Mouse (Mus musculus) hindbrain, embryonic 13.5 days (tissue): ENCODE measurements around the gene Nrxn2. TPM values are rescaled to one million over a fixed set of nuclear protein-coding genes. Genes with fewer than 3 reads are reported as not detected.

Source experiments
- ATAC-seq: fragments of 200-750 bp; cut with Nextera tagmentation; 2 replicates; pipeline ENCODE4 v1.8.0; 2017; ENCODE audit warnings: moderate TSS enrichment; ENCODE audit not compliant: low FRiP score
- H3K27ac ChIP-seq: fragments of 300-500 bp; sonication (generic); 2 replicates; pipeline ENCODE4 v1.5.1; 2015; ENCODE audit warnings: inconsistent platforms, mild to moderate bottlenecking, moderate library complexity
- H3K27me3 ChIP-seq: fragments of 300-500 bp; sonication (generic); 2 replicates; pipeline ENCODE4 v1.6.1; 2015; ENCODE audit warnings: mild to moderate bottlenecking, inconsistent platforms
- H3K36me3 ChIP-seq: fragments of 300-500 bp; sonication (generic); 2 replicates; pipeline ENCODE4 v1.6.1; 2015; ENCODE audit warnings: mild to moderate bottlenecking, inconsistent platforms
- H3K4me1 ChIP-seq: fragments of 300-500 bp; sonication (generic); replicated peaks from 2 replicates; pipeline ENCODE4 v1.6.1; 2015; ENCODE audit warnings: inconsistent platforms
- H3K4me2 ChIP-seq: fragments of 300-500 bp; sonication (generic); 2 replicates; pipeline ENCODE4 v1.6.1; 2015; ENCODE audit warnings: inconsistent platforms, mild to moderate bottlenecking, moderate library complexity
- H3K4me3 ChIP-seq: fragments of 300-500 bp; sonication (generic); 2 replicates; pipeline ENCODE4 v1.5.1; 2015; ENCODE audit warnings: mild to moderate bottlenecking, inconsistent platforms
- H3K9ac ChIP-seq: fragments of 300-500 bp; sonication (generic); 2 replicates; pipeline ENCODE4 v1.6.1; 2015; ENCODE audit warnings: mild to moderate bottlenecking, inconsistent platforms
- H3K9me3 ChIP-seq: fragments of 300-500 bp; sonication (generic); 2 replicates; pipeline ENCODE4 v1.6.1; 2016; ENCODE audit warnings: inconsistent platforms
- WGBS: fragments of 180-500 bp; shearing (Covaris S2); methylation state at CpG from one replicate; pipeline ENCODE4 v1.1.7; 2015; 5-methylcytosine and 5-hydroxymethylcytosine counted together
- polyA plus RNA-seq: library from polyadenylated mRNA; unstranded; fragments of >200 nt; fragmentation: Nextera tagmentation; extraction: Ambion mirVana; gene quantifications from 2 replicates; pipeline ENCODE4 v1.2.1, GENCODE M21; 2015

Gene Nrxn2
- polyA plus RNA-seq, 1 experiment from 2014 or later, result 23.5 TPM

DNA sequence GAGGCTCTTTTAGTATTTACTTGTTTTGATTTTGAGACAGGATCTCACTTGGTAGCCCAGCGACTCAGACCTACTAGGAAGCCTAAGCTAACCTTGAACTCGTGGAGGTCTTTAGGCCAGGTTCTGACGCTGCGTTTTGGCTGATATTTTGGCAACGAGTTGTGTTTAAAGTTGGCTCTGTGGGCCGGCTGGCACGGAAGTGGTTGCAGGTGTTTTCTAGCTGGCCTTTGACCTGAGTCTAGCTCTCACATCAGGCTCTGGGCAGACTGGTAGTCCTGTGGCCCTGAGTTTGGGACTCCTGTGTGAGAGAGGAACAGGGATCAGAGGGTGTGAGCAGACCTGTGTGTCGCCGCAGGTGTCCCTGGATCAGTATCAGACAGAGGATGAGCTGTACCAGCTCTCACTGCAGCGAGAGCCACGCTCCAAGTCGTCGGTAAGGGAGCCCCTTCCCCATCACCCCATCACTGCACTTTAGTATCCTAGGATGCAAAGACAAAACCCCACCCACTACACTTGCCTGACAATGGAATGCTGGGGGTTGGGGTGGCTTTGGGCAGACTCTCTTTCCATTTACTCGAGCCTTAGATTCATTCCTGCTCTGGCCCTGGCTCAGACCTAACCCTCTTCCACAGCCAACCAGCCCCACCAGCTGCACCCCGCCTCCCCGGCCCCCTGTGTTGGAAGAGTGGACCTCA, 10.6 kb upstream of the Nrxn2 start:
- H3K36me3 ChIP-seq, result no peaks in the 10 kb centered on the region
- H3K4me1 ChIP-seq, result peaks cover 12% of the 10 kb centered on the region
- WGBS, result 51% methylated on average over 16 of the region's 16 CpGs
- ATAC-seq, result no peak
- no peak overlapping the region for H3K27ac ChIP-seq
- H3K4me2 ChIP-seq, result no peak overlapping the region
- no peak overlapping the region for H3K4me3 ChIP-seq
- H3K9ac ChIP-seq, result no peak overlapping the region
- peaks cover 10% of the 10 kb centered on the region; the same call in 1 of the 2 replicates for H3K27me3 ChIP-seq
- no peaks in the 10 kb centered on the region for H3K9me3 ChIP-seq

GRCm38 (mm10) chr19:6408749-6409148, 9.8 kb upstream of the Nrxn2 start:
- 78% methylated on average over 8 of the region's 8 CpGs for WGBS
- no peaks in the 10 kb centered on the region for H3K9me3 ChIP-seq
- H3K36me3 ChIP-seq, result no peaks in the 10 kb centered on the region
- no peak overlapping the region for H3K4me3 ChIP-seq
- H3K4me1 ChIP-seq, result peaks cover 6% of the 10 kb centered on the region; the same call in 1 of the 2 replicates
- 0 out of 2 replicates have a peak, but pooled peaks cover 6% of the 10 kb centered on the region for H3K27me3 ChIP-seq
- ATAC-seq, result no peak
- H3K9ac ChIP-seq, result no peak overlapping the region
- H3K27ac ChIP-seq, result no peak overlapping the region
- H3K4me2 ChIP-seq, result no peak overlapping the region

DNA sequence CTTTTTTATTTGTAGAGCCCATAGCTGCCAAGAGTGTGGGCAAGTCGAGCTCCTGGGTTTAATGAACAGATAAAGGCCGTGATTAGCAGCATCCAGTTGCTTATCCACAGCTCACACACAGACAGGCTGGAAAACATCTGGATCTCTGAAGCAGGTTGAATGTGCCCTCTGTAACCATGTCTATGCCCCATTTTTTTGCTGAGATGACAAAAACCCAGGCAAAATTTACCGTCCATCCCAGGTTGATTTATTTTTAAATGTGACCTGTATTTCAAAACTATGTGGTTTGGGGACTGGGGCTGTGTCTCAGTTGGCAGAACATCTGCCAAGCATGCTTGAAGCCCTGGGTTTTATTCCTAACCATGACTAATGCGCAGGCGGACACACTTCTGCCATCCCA, 9.4 kb upstream of the Nrxn2 start:
- 78% methylated on average over 5 of the region's 5 CpGs for WGBS
- Histone ChIP-seq H3K4me3 (no peak overlapping the region), H3K27me3 (0 out of 2 replicates have a peak, but pooled peaks cover 6% of the 10 kb centered on the region), H3K9me3 (no peaks in the 10 kb centered on the region), H3K27ac (no peak overlapping the region), H3K4me2 (no peak overlapping the region), H3K4me1 (0 out of 2 replicates have a peak, but pooled peaks cover 4% of the 10 kb centered on the region), H3K9ac (no peak overlapping the region), H3K36me3 (no peaks in the 10 kb centered on the region)
- no peak for ATAC-seq

DNA sequence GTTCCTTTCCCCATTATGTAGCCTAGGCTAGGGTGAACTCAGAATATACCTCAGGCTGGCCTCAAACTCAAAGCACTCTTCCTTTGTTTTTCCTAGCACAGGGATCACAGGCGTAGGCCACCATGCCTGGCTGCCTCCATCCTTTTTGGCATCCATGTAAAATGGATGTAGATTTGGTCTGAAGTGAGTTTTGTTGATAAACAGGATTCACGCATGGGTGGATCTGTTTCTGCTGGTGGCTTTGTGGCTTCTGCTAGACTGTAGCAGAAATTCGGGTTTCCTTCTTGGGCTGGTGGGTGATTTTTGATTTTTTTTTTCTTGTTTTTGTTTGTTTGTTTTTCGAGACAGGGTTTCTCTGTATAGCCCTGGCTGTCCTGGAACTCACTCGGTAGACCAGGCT, 8.6 kb upstream of the Nrxn2 start:
- H3K4me2 ChIP-seq, result no peak overlapping the region
- no peak overlapping the region for H3K4me3 ChIP-seq
- no peak overlapping the region for H3K9ac ChIP-seq
- no peak overlapping the region for H3K27ac ChIP-seq
- no peak for ATAC-seq
- no peaks in the 10 kb centered on the region for H3K9me3 ChIP-seq
- WGBS, result 78% methylated on average over 5 of the region's 5 CpGs
- H3K4me1 ChIP-seq, result peaks cover 10% of the 10 kb centered on the region
- H3K27me3 ChIP-seq, result 0 out of 2 replicates have a peak, but pooled peaks cover 6% of the 10 kb centered on the region
- no peaks in the 10 kb centered on the region for H3K36me3 ChIP-seq

- Histone ChIP-seq H3K9ac (no peak overlapping the region), H3K9me3 (no peaks in the 10 kb centered on the region), H3K4me1 (peaks cover 39% of the 10 kb centered on the region), H3K27me3 (no peaks in the 10 kb centered on the region), H3K27ac (no peak overlapping the region), H3K4me3 (no peak overlapping the region), H3K4me2 (no peak overlapping the region), H3K36me3 (no peaks in the 10 kb centered on the region)
- no peak for ATAC-seq
- 74% methylated on average over 14 of the region's 14 CpGs for WGBS
Measured at GRCm38 (mm10) chr19:6412798-6413197, 5.7 kb upstream of the Nrxn2 start.

DNA sequence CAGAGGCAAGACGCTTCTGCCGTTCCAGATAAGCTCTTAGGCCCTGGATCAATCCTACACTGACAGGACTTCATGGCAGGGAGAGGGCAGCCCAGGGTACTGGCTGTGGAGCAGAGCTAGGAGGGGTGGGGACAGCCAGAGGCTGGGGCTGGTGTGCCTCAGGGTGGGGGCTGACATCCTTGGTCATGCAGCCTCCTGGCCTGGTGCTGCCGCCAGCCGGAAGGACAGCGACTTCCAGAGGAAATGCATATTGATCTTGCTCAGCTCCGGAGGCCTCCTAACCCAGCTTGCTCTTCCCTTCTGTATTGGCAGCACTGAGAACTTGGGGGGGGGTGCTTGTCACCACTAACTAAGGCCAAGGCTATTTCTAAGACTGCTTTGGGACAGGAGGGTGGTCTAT, 3.1 kb upstream of the Nrxn2 start:
- no peak overlapping the region for H3K4me3 ChIP-seq
- 29% methylated on average over 6 of the region's 6 CpGs for WGBS
- peak overlapping the region; percentile 27; the same call in 1 of the 2 replicates for H3K4me2 ChIP-seq

GRCm38 (mm10) chr19:6416124-6416770, 2.3 kb upstream of the Nrxn2 start:
- peak overlapping the region; percentile 27 for H3K4me2 ChIP-seq
- peaks cover 8% of the 10 kb centered on the region; the same call in 1 of the 2 replicates for H3K27me3 ChIP-seq
- peaks cover 60% of the 10 kb centered on the region for H3K4me1 ChIP-seq
- H3K9ac ChIP-seq, result peak overlapping the region; percentile 90
- ATAC-seq, result peak; percentile 22
- H3K36me3 ChIP-seq, result no peaks in the 10 kb centered on the region
- H3K9me3 ChIP-seq, result no peaks in the 10 kb centered on the region
- peak overlapping the region; percentile 97 for H3K27ac ChIP-seq
- no peak overlapping the region for H3K4me3 ChIP-seq
- 4% methylated on average over 9 of the region's 9 CpGs for WGBS

More for the DNA sequence above, 3.1 kb upstream of the Nrxn2 start:
- Histone ChIP-seq H3K9me3 (no peaks in the 10 kb centered on the region), H3K4me1 (peaks cover 52% of the 10 kb centered on the region), H3K27ac (peak overlapping the region; percentile 97), H3K27me3 (0 out of 2 replicates have a peak, but pooled peaks cover under 1% of the 10 kb centered on the region), H3K9ac (peak overlapping the region; percentile 90), H3K36me3 (no peaks in the 10 kb centered on the region)
- ATAC-seq, result no peak

- H3K9ac ChIP-seq, result peak overlapping the region; percentile 90
- ATAC-seq, result no peak
- peak overlapping the region; percentile 97 for H3K27ac ChIP-seq
- H3K4me1 ChIP-seq, result peaks cover 69% of the 10 kb centered on the region
- H3K27me3 ChIP-seq, result peaks cover 10% of the 10 kb centered on the region; the same call in 1 of the 2 replicates
- H3K4me2 ChIP-seq, result peak overlapping the region; percentile 83
- H3K4me3 ChIP-seq, result no peak overlapping the region
- H3K9me3 ChIP-seq, result no peaks in the 10 kb centered on the region
- no peaks in the 10 kb centered on the region for H3K36me3 ChIP-seq
- 46% methylated on average over 12 of the region's 12 CpGs for WGBS
Measured at GRCm38 (mm10) chr19:6416894-6417761, 1.4 kb upstream of the Nrxn2 start.

DNA sequence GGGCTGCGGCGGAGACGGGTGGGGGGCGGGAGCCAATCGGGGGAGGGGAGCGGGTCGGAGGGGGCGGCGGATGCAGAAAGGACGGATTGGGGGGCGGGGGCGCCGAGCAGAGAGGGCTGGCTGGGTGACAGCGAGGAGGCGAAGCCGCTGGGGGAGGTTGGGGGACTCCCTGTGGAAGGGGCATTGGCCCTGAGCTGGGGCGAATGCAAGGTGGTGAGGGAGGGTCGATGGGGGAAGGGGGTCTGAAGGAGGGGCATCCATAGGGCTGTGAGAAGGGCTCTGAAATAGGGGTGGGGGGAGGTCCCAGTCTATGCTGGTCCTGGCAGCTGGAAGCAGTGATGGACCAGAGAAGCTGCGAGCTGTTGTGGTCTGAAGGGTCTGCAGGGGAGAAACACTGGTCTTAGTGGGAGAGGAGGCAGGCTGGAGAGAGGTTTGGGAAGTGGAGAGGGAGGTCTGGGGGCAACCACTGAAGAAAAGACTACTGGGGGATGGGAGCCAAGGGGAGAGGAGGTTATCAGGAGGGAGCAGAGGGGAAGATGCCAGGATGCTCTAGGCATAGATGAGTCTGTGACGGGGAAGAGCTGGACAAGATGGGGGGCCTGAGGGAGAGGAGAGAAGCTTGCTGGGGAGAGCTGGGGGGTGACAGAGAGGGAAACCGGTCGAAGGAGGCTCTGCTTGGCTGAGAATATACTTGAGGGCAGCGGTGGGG, 607 bp downstream of the Nrxn2 start:
- H3K27ac ChIP-seq, result peak overlapping the region; percentile 97
- peaks cover 17% of the 10 kb centered on the region; the same call in 1 of the 2 replicates for H3K27me3 ChIP-seq
- WGBS, result 3% methylated on average over 19 of the region's 23 CpGs
- H3K36me3 ChIP-seq, result no peaks in the 10 kb centered on the region
- H3K4me3 ChIP-seq, result peak overlapping the region; percentile 61
- H3K9me3 ChIP-seq, result no peaks in the 10 kb centered on the region
- peak overlapping the region; percentile 90 for H3K9ac ChIP-seq
- peaks cover 89% of the 10 kb centered on the region for H3K4me1 ChIP-seq
- peak overlapping the region; percentile 83 for H3K4me2 ChIP-seq
- ATAC-seq, result 0 out of 2 replicates have a peak, but pooled peaks have one; percentile 4

DNA sequence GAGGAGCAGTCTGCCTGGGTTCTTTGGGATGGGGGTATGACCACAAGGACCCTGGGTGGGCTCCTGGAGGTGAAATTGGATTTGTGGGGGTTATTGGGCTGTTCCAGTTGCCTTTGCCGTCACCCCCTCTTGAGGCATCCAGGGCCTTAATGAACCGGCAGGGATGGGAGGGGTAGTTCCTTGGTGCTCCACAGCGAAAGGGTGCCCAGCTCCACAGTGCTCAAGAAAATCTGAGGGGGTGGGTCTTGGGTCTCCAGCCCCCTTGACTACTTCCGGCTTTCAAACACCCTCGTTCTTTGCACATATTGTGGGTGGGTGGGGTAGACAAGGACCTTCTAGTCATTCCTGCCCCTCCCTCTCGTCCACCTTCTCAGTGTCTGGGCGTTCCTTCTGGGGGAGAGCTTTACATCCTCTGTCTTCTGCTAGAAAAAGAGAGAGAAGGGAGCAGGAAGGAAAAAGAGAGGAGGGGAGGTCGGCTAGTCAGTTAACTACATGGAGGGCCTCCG, 1.3 kb downstream of the Nrxn2 start:
- Histone ChIP-seq H3K9me3 (no peaks in the 10 kb centered on the region), H3K4me2 (peak overlapping the region; percentile 83), H3K4me3 (peak overlapping the region; percentile 61), H3K27me3 (peaks cover 17% of the 10 kb centered on the region; the same call in 1 of the 2 replicates), H3K4me1 (peaks cover 90% of the 10 kb centered on the region), H3K27ac (peak overlapping the region; percentile 97), H3K9ac (peak overlapping the region; percentile 90), H3K36me3 (no peaks in the 10 kb centered on the region)
- 47% methylated on average over 9 of the region's 9 CpGs for WGBS
- ATAC-seq, result no peak

GRCm38 (mm10) chr19:6420481-6421210, 2.1 kb downstream of the Nrxn2 start:
- Histone ChIP-seq H3K9ac (peak overlapping the region; percentile 90), H3K4me3 (peak overlapping the region; percentile 61), H3K27ac (peak overlapping the region; percentile 97), H3K4me2 (peak overlapping the region; percentile 83), H3K4me1 (peaks cover 90% of the 10 kb centered on the region), H3K36me3 (no peaks in the 10 kb centered on the region), H3K9me3 (no peaks in the 10 kb centered on the region), H3K27me3 (peaks cover 18% of the 10 kb centered on the region; the same call in 1 of the 2 replicates)
- ATAC-seq, result no peak
- 50% methylated on average over 19 of the region's 19 CpGs for WGBS
